Comparison of ENCODE assay signal across 27 mouse cellular contexts in genomic region chr19:43641833-43642232, GRCm38 (mm10). TPM values are rescaled to one million over a fixed set of nuclear protein-coding genes. Genes with fewer than 3 reads are reported as not detected.
DNase-seq lines count a peak whose midpoint lies in the region; ATAC-seq and TF ChIP-seq lines count a peak whose summit lies in the region.
"Had no signal": no experiment of that assay in that cellular context is flagged by ENCODE, and none has a peak within 500 bp of the region (broad histone marks: within the 10 kb centered on the region; RNA-seq: fewer than 3 reads in every experiment).

No protein-coding gene starts in this region.

- H3K4me3 ChIP-seq in lung, postnatal 0 days (ENCODE audit: low read depth, low read length), result no peak overlapping the region
- H3K4me3 ChIP-seq in stomach, embryonic 16.5 days (replicated peaks; ENCODE audit: low read length), result no peak overlapping the region
- H3K4me3 ChIP-seq in forebrain, embryonic 13.5 days, result no peak overlapping the region
- H3K4me3 ChIP-seq: erythroblast, embryonic 14.5 days; gastrocnemius, adult 2 months; limb, embryonic 10.5 days; liver, embryonic 15.5 days; midbrain, embryonic 10.5 days had no signal

- no peak overlapping the region for H3K27ac ChIP-seq in lung, postnatal 0 days (ENCODE audit: low read length)
- peak overlapping the region; percentile 39; the same call in 1 of the 2 replicates for H3K27ac ChIP-seq in stomach, embryonic 16.5 days (ENCODE audit: low read length)
- H3K27ac ChIP-seq in forebrain, embryonic 13.5 days, result no peak overlapping the region
- H3K27ac ChIP-seq: gastrocnemius, adult 2 months; hindbrain, postnatal 0 days; kidney, postnatal 0 days; limb, embryonic 10.5 days; liver, embryonic 15.5 days; midbrain, embryonic 10.5 days had no signal

- no peaks in the 10 kb centered on the region for H3K4me1 ChIP-seq in lung, postnatal 0 days (ENCODE audit: insufficient read depth, low read depth, low read length)
- peaks cover 8% of the 10 kb centered on the region for H3K4me1 ChIP-seq in stomach, embryonic 16.5 days (ENCODE audit: control insufficient read depth, insufficient read depth, low read length)
- H3K4me1 ChIP-seq in forebrain, embryonic 13.5 days, result no peaks in the 10 kb centered on the region
- H3K4me1 ChIP-seq: limb, embryonic 10.5 days; midbrain, embryonic 10.5 days had no signal

- no peaks in the 10 kb centered on the region for H3K9me3 ChIP-seq in lung, postnatal 0 days (ENCODE audit: low read length)
- H3K9me3 ChIP-seq in stomach, embryonic 16.5 days (replicated peaks; ENCODE audit: control insufficient read depth, low read length), result no peaks in the 10 kb centered on the region
- no peaks in the 10 kb centered on the region for H3K9me3 ChIP-seq in forebrain, embryonic 13.5 days (replicated peaks)
- H3K9me3 ChIP-seq: limb, embryonic 10.5 days; liver, embryonic 15.5 days; midbrain, embryonic 10.5 days had no signal

- H3K27me3 ChIP-seq in lung, postnatal 0 days (replicated peaks; ENCODE audit: insufficient read depth, low read length), result no peaks in the 10 kb centered on the region
- H3K27me3 ChIP-seq in stomach, embryonic 16.5 days (ENCODE audit: control insufficient read depth, insufficient read depth, low read length), result no peaks in the 10 kb centered on the region
- H3K27me3 ChIP-seq in forebrain, embryonic 13.5 days, result no peaks in the 10 kb centered on the region

- peak; percentile 54 to 64 for DNase-seq in lung, adult 18-20 months
- DNase-seq in lung, postnatal 10 days, result no peak
- DNase-seq in fat pad, adult 2 months (ENCODE audit: extremely low read depth, low read depth, low spot score), result peak; percentile 97
- peak; percentile 76 for DNase-seq in lung, postnatal 0 days (ENCODE audit: low spot score)
- no peak for DNase-seq in layer of hippocampus, adult 8-10 months (ENCODE audit: low spot score in 2 of 2)
- DNase-seq: adrenal gland, postnatal 25 days; cerebellum, adult 9-11 months; gastrocnemius, adult 2 months; kidney, adult 18-20 months; liver; right cerebral cortex, postnatal 4 days had no signal

- peak; percentile 61 for ATAC-seq in lung, postnatal 0 days
- ATAC-seq in stomach, embryonic 16.5 days (ENCODE audit: insufficient read depth, low FRiP score), result peak; percentile 48; the same call in 1 of the 2 replicates
- ATAC-seq in forebrain, embryonic 13.5 days, result no peak
- ATAC-seq: forebrain, embryonic 14.5 days; hindbrain, postnatal 0 days; midbrain, embryonic 16.5 days had no signal

- no peak for TF ChIP-seq EP300 in lung, postnatal 0 days (IDR thresholded peaks at IDR 0.05)

- no peak overlapping the region for H3K9ac ChIP-seq in lung, postnatal 0 days (replicated peaks; ENCODE audit: low read depth)
- H3K9ac ChIP-seq in stomach, embryonic 16.5 days (ENCODE audit: low read length), result no peak overlapping the region
- no peak overlapping the region for H3K9ac ChIP-seq in forebrain, embryonic 13.5 days
- H3K9ac ChIP-seq: liver, embryonic 15.5 days had no signal

- TF ChIP-seq CTCF in lung, postnatal 0 days (IDR thresholded peaks at IDR 0.05), result no peak

- H3K4me2 ChIP-seq in lung, postnatal 0 days (replicated peaks; ENCODE audit: low read depth, low read length), result no peak overlapping the region
- no peak overlapping the region for H3K4me2 ChIP-seq in stomach, embryonic 16.5 days (ENCODE audit: low read depth, low read length)
- no peak overlapping the region for H3K4me2 ChIP-seq in forebrain, embryonic 13.5 days
- H3K4me2 ChIP-seq: heart, embryonic 11.5 days; liver, embryonic 15.5 days had no signal

- no peaks in the 10 kb centered on the region for H3K36me3 ChIP-seq in lung, postnatal 0 days (ENCODE audit: insufficient read depth, low read length)
- no peaks in the 10 kb centered on the region for H3K36me3 ChIP-seq in stomach, embryonic 16.5 days (ENCODE audit: control insufficient read depth, insufficient read depth, low read length)
- no peaks in the 10 kb centered on the region for H3K36me3 ChIP-seq in forebrain, embryonic 13.5 days (ENCODE audit: poor library complexity, severe bottlenecking)
- H3K36me3 ChIP-seq: limb, embryonic 10.5 days; liver, embryonic 15.5 days; midbrain, embryonic 10.5 days had no signal

- 41% methylated on average over 11 of the region's 11 CpGs for WGBS in lung, postnatal 0 days
- WGBS in stomach, embryonic 16.5 days, result 55% methylated on average over 11 of the region's 11 CpGs
- WGBS in forebrain, embryonic 13.5 days, result 73% methylated on average over 11 of the region's 11 CpGs

RNA-seq across cellular contexts. Expression of gene Nkx2-3, which starts 29.7 kb away (rescaled TPM):
- polyA plus RNA-seq in lung, postnatal 0 days (2015; fragmentation: Nextera tagmentation; extraction: Ambion mirVana), result not detected in 2 replicates
- polyA plus RNA-seq in stomach, embryonic 16.5 days (2015; fragmentation: Nextera tagmentation; extraction: Ambion mirVana), result 7.2 and 11.1 TPM in 2 replicates
- not detected for total RNA-seq in layer of hippocampus, adult 8-10 months (2022)
- polyA plus RNA-seq in forebrain, embryonic 13.5 days (2015; fragmentation: Nextera tagmentation; extraction: Ambion mirVana), result 4.8 and 5.2 TPM in 2 replicates
- total RNA-seq: adrenal gland, postnatal 25 days; gastrocnemius, adult 2 months; gastrocnemius, postnatal 4 days; hindbrain, postnatal 0 days; layer of hippocampus, postnatal 25 days had no signal
- polyA plus RNA-seq: erythroblast, embryonic 14.5 days; heart, embryonic 11.5 days; heart, postnatal 0 days; hindbrain, postnatal 0 days; kidney, postnatal 0 days; limb, embryonic 10.5 days; neural tube, embryonic 14.5 days; thymus, postnatal 0 days had no signal

RNA-seq across cellular contexts. Expression of gene Slc25a28, which starts 32.8 kb away (rescaled TPM):
- polyA plus RNA-seq in lung, postnatal 0 days (2015; fragmentation: Nextera tagmentation; extraction: Ambion mirVana), result 11.9 and 13.3 TPM in 2 replicates
- polyA plus RNA-seq in stomach, embryonic 16.5 days (2015; fragmentation: Nextera tagmentation; extraction: Ambion mirVana), result 11.2 and 13.1 TPM in 2 replicates
- total RNA-seq in layer of hippocampus, adult 8-10 months (2022), result 10 to 100 TPM; 45.9 to 51.6 (median 48.9) TPM
- polyA plus RNA-seq in forebrain, embryonic 13.5 days (2015; fragmentation: Nextera tagmentation; extraction: Ambion mirVana), result 14.4 and 16.2 TPM in 2 replicates

RNA-seq across cellular contexts. Expression of gene Entpd7, which starts 47.6 kb away (rescaled TPM):
- polyA plus RNA-seq in lung, postnatal 0 days (2015; fragmentation: Nextera tagmentation; extraction: Ambion mirVana), result 5.1 and 6.1 TPM in 2 replicates
- 14.6 and 15.3 TPM in 2 replicates for polyA plus RNA-seq in stomach, embryonic 16.5 days (2015; fragmentation: Nextera tagmentation; extraction: Ambion mirVana)
- 10 to 100 TPM; 16.6 to 22.6 (median 19.3) TPM for total RNA-seq in layer of hippocampus, adult 8-10 months (2022)
- 7.4 and 8.3 TPM in 2 replicates for polyA plus RNA-seq in forebrain, embryonic 13.5 days (2015; fragmentation: Nextera tagmentation; extraction: Ambion mirVana)

Comparison
In these comparisons a context has a peak if more than half of its experiments do, and no peak if none do; other contexts are left out.
1. DNase-seq: peak in lung, adult 18-20 months (2 of 2), fat pad, adult 2 months (single experiment) and lung, postnatal 0 days (single experiment); none in lung, postnatal 10 days (single experiment) and layer of hippocampus, adult 8-10 months (0 of 2).